Mouse (Mus musculus): ENCODE results near the gene Sypl2. TPM values are rescaled to one million over a fixed set of nuclear protein-coding genes. Genes with fewer than 3 reads are reported as not detected.

Sypl2 gene
- polyA plus RNA-seq, 1 experiment, result 0.37 TPM

- TF ChIP-seq POLR2A (IDR thresholded peaks at IDR 0.05; ENCODE audit: borderline replicate concordance, control insufficient read depth, low read depth, low read length) (no peak), CTCF (IDR thresholded peaks at IDR 0.05; ENCODE audit: control insufficient read depth, insufficient read depth, low read length) (no peak)
- Histone ChIP-seq H3K27ac (ENCODE audit: control insufficient read depth, insufficient read depth, low read depth, low read length, poor library complexity) (no peak overlapping the region), H3K4me3 (replicated peaks; ENCODE audit: control insufficient read depth, low read depth, low read length) (no peak overlapping the region), H3K4me1 (ENCODE audit: control insufficient read depth, insufficient read depth, low read length) (no peaks in the 10 kb centered on the region)
- 62% methylated on average over 5 of the region's 5 CpGs for WGBS
Measured at GRCm38 (mm10) chr3:108164091-108164490, 62.4 kb downstream of the Sypl2 start.

Other genes starting within 250 kb of the Sypl2 start
- 8.7 and 10.5 TPM in 2 replicates for gene Gstm2, start 240.2 kb downstream of the Sypl2 start, polyA plus RNA-seq (2011; ENCODE audit: insufficient read depth, insufficient read length, low replicate concordance, missing spikeins)
- 63.6 and 69.5 TPM in 2 replicates for gene Gstm1, start 208.7 kb downstream of the Sypl2 start, polyA plus RNA-seq (2011; ENCODE audit: insufficient read depth, insufficient read length, low replicate concordance, missing spikeins)
- 4.8 and 8.3 TPM in 2 replicates for gene Gstm4, start 181.8 kb downstream of the Sypl2 start, polyA plus RNA-seq (2011; ENCODE audit: insufficient read depth, insufficient read length, low replicate concordance, missing spikeins)
- 15.3 and 47.2 TPM in 2 replicates for gene Ampd2, start 140.0 kb downstream of the Sypl2 start, polyA plus RNA-seq (2011; ENCODE audit: insufficient read depth, insufficient read length, low replicate concordance, missing spikeins)
- 1.0 TPM in 1 of 2 replicates, not detected in the other for gene Gnat2, start 133.9 kb downstream of the Sypl2 start, polyA plus RNA-seq (2011; ENCODE audit: insufficient read depth, insufficient read length, low replicate concordance, missing spikeins)
- gene Gnai3, start 80.5 kb downstream of the Sypl2 start, polyA plus RNA-seq (2011; ENCODE audit: insufficient read depth, insufficient read length, low replicate concordance, missing spikeins), result 11.7 and 27.5 TPM in 2 replicates
- not detected in 2 replicates for gene Gpr61, start 71.8 kb downstream of the Sypl2 start, polyA plus RNA-seq (2011; ENCODE audit: insufficient read depth, insufficient read length, low replicate concordance, missing spikeins)
- gene Amigo1, start 40.3 kb downstream of the Sypl2 start, polyA plus RNA-seq (2011; ENCODE audit: insufficient read depth, insufficient read length, low replicate concordance, missing spikeins), result 0.75 and 1.9 TPM in 2 replicates
- gene Cyb561d1, start 25.4 kb downstream of the Sypl2 start, polyA plus RNA-seq (2011; ENCODE audit: insufficient read depth, insufficient read length, low replicate concordance, missing spikeins), result 3.8 and 12.1 TPM in 2 replicates
- gene Atxn7l2, start 15.7 kb downstream of the Sypl2 start, polyA plus RNA-seq (2011; ENCODE audit: insufficient read depth, insufficient read length, low replicate concordance, missing spikeins), result 3.4 and 10.1 TPM in 2 replicates
- 37.3 and 60.9 TPM in 2 replicates for gene Psma5, start 30.3 kb upstream of the Sypl2 start, polyA plus RNA-seq (2011; ENCODE audit: insufficient read depth, insufficient read length, low replicate concordance, missing spikeins)
- gene Sort1, start 57.4 kb upstream of the Sypl2 start, polyA plus RNA-seq (2011; ENCODE audit: insufficient read depth, insufficient read length, low replicate concordance, missing spikeins), result 8.2 and 15.6 TPM in 2 replicates
- gene Mybphl, start 138.3 kb upstream of the Sypl2 start, polyA plus RNA-seq (2011; ENCODE audit: insufficient read depth, insufficient read length, low replicate concordance, missing spikeins), result not detected in 2 replicates
- gene Psrc1, start 157.2 kb upstream of the Sypl2 start, polyA plus RNA-seq (2011; ENCODE audit: insufficient read depth, insufficient read length, low replicate concordance, missing spikeins), result 15.9 and 43.2 TPM in 2 replicates
- 0.75 and 1.5 TPM in 2 replicates for gene Celsr2, start 188.9 kb upstream of the Sypl2 start, polyA plus RNA-seq (2011; ENCODE audit: insufficient read depth, insufficient read length, low replicate concordance, missing spikeins)
- 43.5 and 69.1 TPM in 2 replicates for gene Sars, start 218.6 kb upstream of the Sypl2 start, polyA plus RNA-seq (2011; ENCODE audit: insufficient read depth, insufficient read length, low replicate concordance, missing spikeins)

Data from bone marrow, adult 2 months (tissue).